Mouse (Mus musculus): ENCODE results near the gene Gm4969.

GRCm38 (mm10) chr7:19057405-19057804 is 60.8 kb downstream of the Gm4969 start:
- TF ChIP-seq GATA1 (IDR thresholded peaks at IDR 0.05; ENCODE audit: borderline replicate concordance, low read length) = no peak
- no peak for TF ChIP-seq FLI1 (IDR thresholded peaks at IDR 0.05; ENCODE audit: low read length)

Data from megakaryocyte, embryonic 14.5 days (primary cell).